Mouse (Mus musculus): Measurements from ENCODE around the gene Agxt. TPM values are rescaled to one million over a fixed set of nuclear protein-coding genes. Genes with fewer than 3 reads are reported as not detected.

Gene Agxt
- polyA plus RNA-seq, 2 experiments = 3.0 to 8.4 TPM

DNA sequence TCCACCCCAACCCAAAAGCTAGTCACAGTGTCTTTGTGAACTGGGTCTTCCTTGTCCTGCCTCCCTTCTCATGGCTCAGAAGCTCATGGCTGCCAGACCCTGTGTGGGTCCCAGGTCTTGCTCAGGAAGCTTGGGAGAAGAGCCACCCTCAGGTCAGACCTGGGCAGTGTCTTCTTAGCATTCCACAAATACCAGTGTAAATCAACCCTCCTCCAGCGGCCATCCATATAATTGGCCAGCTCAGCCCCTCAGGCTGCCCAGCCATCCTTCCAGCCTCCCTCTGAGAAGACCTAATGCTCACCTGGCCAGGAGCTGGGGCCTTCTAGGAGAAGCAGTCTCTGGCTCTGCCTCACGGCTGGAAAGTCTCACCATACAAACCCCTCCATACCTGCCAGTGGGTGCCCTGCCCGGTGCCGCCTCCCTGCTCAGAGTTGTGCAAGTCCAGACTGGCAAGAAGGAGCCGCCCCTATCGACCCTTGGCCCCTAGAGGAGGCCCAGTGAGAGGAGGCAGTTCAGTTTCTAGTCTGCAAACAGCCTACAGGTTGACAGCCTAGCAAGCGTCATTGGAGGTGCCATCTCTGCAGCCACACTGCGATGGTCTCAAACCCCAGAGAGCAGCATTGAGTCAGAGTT, 25.6 kb downstream of the Agxt start, which contains the start of gene 2310007B03Rik:
TSS of gene 2310007B03Rik (minus strand) at position 448 of the 633 bp plus-strand sequence.
- no peak for TF ChIP-seq EP300 (IDR thresholded peaks at IDR 0.05; ENCODE audit: low read depth)
- TF ChIP-seq CTCF (IDR thresholded peaks at IDR 0.05; ENCODE audit: low read depth) = no peak
- Histone ChIP-seq H3K36me3 (replicated peaks; ENCODE audit: control insufficient read depth, insufficient read depth, low read depth) (no peaks in the 10 kb centered on the region), H3K27me3 (ENCODE audit: control insufficient read depth, insufficient read depth, low read length) (no peaks in the 10 kb centered on the region), H3K4me3 (ENCODE audit: insufficient read depth in 1 of 2, low read depth in 2 of 2, low read length in 2 of 2) (no peak within 1 kb of the TSS), H3K4me1 (replicated peaks; ENCODE audit: control insufficient read depth in 2 of 2, insufficient read depth in 2 of 2, low read length in 1 of 2) (no peaks in the 10 kb centered on the region), H3K27ac (no peak within 1 kb of the TSS), H3K4me2 (ENCODE audit: low read depth) (no peak within 1 kb of the TSS), H3K9me3 (ENCODE audit: control insufficient read depth, low read length) (no peaks in the 10 kb centered on the region), H3K9ac (replicated peaks) (no peak within 1 kb of the TSS)
- DNase-seq (ENCODE audit: low read depth in 3 of 3, low spot score in 3 of 3) = no peak
- no peak for ATAC-seq (ENCODE audit: insufficient read depth)
- WGBS (ENCODE audit: insufficient replicate concordance) = 56% methylated on average over 8 of the region's 8 CpGs

DNA sequence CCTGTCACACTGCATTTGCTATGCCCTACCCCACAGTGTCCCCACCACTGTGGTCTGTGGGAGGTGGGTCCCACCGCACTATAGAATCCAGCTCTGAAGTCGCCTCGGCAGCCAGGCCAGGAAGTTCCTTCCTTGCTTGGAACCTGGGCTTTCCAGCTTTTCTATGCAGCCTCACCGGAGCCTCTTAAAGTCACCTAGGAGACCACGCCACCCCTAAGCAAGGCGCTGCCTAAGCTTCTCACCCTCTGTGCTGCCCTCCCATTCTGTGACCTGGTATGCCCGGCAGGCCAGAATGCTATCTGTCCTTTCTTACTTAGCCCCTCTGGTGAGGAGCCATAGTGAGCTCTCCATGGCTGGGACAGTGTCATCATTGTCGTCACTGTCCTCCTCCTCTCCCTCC, 26.3 kb downstream of the Agxt start:
- DNase-seq (ENCODE audit: low read depth in 3 of 3, low spot score in 3 of 3) (no peak), ATAC-seq (ENCODE audit: insufficient read depth) (no peak)
- H3K9me3 ChIP-seq (ENCODE audit: control insufficient read depth, low read length) = no peaks in the 10 kb centered on the region
- 59% methylated on average over 8 of the region's 8 CpGs for WGBS (ENCODE audit: insufficient replicate concordance)
- TF ChIP-seq EP300 (IDR thresholded peaks at IDR 0.05; ENCODE audit: low read depth) = no peak
- no peak for TF ChIP-seq CTCF (IDR thresholded peaks at IDR 0.05; ENCODE audit: low read depth)
- no peak overlapping the region for H3K9ac ChIP-seq (replicated peaks)
- no peak overlapping the region for H3K27ac ChIP-seq
- no peak overlapping the region for H3K4me2 ChIP-seq (ENCODE audit: low read depth)
- H3K36me3 ChIP-seq (replicated peaks; ENCODE audit: control insufficient read depth, insufficient read depth, low read depth) = no peaks in the 10 kb centered on the region
- no peak overlapping the region for H3K4me3 ChIP-seq (ENCODE audit: insufficient read depth in 1 of 2, low read depth in 2 of 2, low read length in 2 of 2)
- H3K4me1 ChIP-seq (replicated peaks; ENCODE audit: control insufficient read depth in 2 of 2, insufficient read depth in 2 of 2, low read length in 1 of 2) = no peaks in the 10 kb centered on the region
- no peaks in the 10 kb centered on the region for H3K27me3 ChIP-seq (ENCODE audit: control insufficient read depth, insufficient read depth, low read length)

DNA sequence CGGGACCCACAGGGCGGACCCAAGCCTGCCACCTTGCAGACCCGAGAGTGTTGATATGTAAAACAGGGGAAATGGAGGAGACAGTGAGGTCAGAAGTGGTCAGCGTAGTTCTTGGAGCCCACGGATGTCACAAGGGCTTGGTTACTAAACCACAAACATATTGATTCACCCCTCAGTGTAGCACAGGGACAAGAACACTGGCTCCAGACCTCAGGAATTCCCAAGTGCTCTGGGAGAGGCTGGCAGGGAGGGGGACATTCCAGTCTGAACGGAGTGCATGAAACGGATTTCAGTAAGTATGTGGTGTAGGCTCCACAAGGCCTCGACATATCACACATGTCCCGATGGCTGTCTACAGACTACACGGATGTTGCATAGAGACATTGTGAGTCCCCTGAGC, 26.9 kb downstream of the Agxt start:
- 51% methylated on average over 10 of the region's 10 CpGs for WGBS (ENCODE audit: insufficient replicate concordance)
- Histone ChIP-seq H3K4me2 (ENCODE audit: low read depth) (no peak overlapping the region), H3K27me3 (ENCODE audit: control insufficient read depth, insufficient read depth, low read length) (no peaks in the 10 kb centered on the region), H3K4me3 (ENCODE audit: insufficient read depth in 1 of 2, low read depth in 2 of 2, low read length in 2 of 2) (no peak overlapping the region), H3K9me3 (ENCODE audit: control insufficient read depth, low read length) (no peaks in the 10 kb centered on the region), H3K9ac (replicated peaks) (no peak overlapping the region), H3K4me1 (replicated peaks; ENCODE audit: control insufficient read depth in 2 of 2, insufficient read depth in 2 of 2, low read length in 1 of 2) (no peaks in the 10 kb centered on the region), H3K27ac (no peak overlapping the region), H3K36me3 (replicated peaks; ENCODE audit: control insufficient read depth, insufficient read depth, low read depth) (no peaks in the 10 kb centered on the region)
- DNase-seq (ENCODE audit: low read depth in 3 of 3, low spot score in 3 of 3) = no peak
- TF ChIP-seq EP300 (IDR thresholded peaks at IDR 0.05; ENCODE audit: low read depth) (no peak), CTCF (IDR thresholded peaks at IDR 0.05; ENCODE audit: low read depth) (no peak)
- no peak for ATAC-seq (ENCODE audit: insufficient read depth)

DNA sequence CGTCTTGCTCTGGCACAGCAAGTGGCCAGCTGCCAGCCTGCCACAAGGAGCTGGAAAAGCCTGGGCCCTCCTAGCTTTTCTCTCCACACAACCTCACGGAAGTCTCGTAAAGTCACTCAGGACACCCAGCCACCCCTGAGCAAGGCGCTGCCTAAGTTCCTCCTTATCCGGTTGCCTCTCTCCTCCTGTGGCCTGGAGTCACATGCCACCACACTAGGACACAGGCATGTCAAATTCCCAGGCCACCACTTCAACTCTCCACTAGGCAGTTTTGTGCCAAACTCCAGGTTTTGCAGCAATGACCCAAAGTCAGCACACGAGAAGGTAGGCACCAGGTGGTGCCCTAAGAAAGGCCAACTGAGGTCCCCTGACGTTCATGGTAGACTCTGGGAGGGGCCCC, 27.5 kb downstream of the Agxt start:
- Histone ChIP-seq H3K9me3 (ENCODE audit: control insufficient read depth, low read length) (no peaks in the 10 kb centered on the region), H3K9ac (replicated peaks) (no peak overlapping the region), H3K27ac (no peak overlapping the region), H3K4me1 (replicated peaks; ENCODE audit: control insufficient read depth in 2 of 2, insufficient read depth in 2 of 2, low read length in 1 of 2) (no peaks in the 10 kb centered on the region), H3K36me3 (replicated peaks; ENCODE audit: control insufficient read depth, insufficient read depth, low read depth) (no peaks in the 10 kb centered on the region), H3K4me3 (ENCODE audit: insufficient read depth in 1 of 2, low read depth in 2 of 2, low read length in 2 of 2) (no peak overlapping the region), H3K4me2 (ENCODE audit: low read depth) (no peak overlapping the region), H3K27me3 (ENCODE audit: control insufficient read depth, insufficient read depth, low read length) (no peaks in the 10 kb centered on the region)
- 58% methylated on average over 7 of the region's 7 CpGs for WGBS (ENCODE audit: insufficient replicate concordance)
- TF ChIP-seq CTCF (IDR thresholded peaks at IDR 0.05; ENCODE audit: low read depth) = no peak
- TF ChIP-seq EP300 (IDR thresholded peaks at IDR 0.05; ENCODE audit: low read depth) = no peak
- ATAC-seq (ENCODE audit: insufficient read depth) (no peak), DNase-seq (ENCODE audit: low read depth in 3 of 3, low spot score in 3 of 3) (no peak)

DNA sequence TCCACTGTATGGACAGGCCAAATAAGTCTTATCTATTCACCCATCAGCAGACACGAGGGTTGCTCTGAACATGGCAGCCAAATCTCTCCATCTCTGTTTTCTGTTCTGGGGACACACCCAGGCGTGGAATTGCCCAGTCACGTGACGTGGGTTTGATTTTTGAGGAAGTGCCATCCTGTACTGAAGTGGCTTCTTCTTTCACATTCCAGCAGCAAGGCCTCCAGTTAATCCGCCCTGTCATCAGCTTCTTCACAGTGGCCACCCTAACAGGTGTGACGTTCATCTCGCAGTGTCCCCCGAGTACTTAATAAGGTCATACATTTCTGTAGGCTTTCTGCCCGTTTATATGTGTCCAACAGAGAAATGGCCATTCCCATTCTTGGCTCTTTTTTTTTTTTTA, 30.4 kb downstream of the Agxt start:
- Histone ChIP-seq H3K9ac (replicated peaks) (no peak overlapping the region), H3K27me3 (ENCODE audit: control insufficient read depth, insufficient read depth, low read length) (no peaks in the 10 kb centered on the region), H3K4me3 (ENCODE audit: insufficient read depth in 1 of 2, low read depth in 2 of 2, low read length in 2 of 2) (no peak overlapping the region), H3K27ac (no peak overlapping the region), H3K9me3 (ENCODE audit: control insufficient read depth, low read length) (no peaks in the 10 kb centered on the region), H3K4me1 (replicated peaks; ENCODE audit: control insufficient read depth in 2 of 2, insufficient read depth in 2 of 2, low read length in 1 of 2) (no peaks in the 10 kb centered on the region), H3K36me3 (replicated peaks; ENCODE audit: control insufficient read depth, insufficient read depth, low read depth) (no peaks in the 10 kb centered on the region), H3K4me2 (ENCODE audit: low read depth) (no peak overlapping the region)
- TF ChIP-seq EP300 (IDR thresholded peaks at IDR 0.05; ENCODE audit: low read depth) = no peak
- TF ChIP-seq CTCF (IDR thresholded peaks at IDR 0.05; ENCODE audit: low read depth) = no peak
- WGBS (ENCODE audit: insufficient replicate concordance) = 50% methylated on average over 9 of the region's 9 CpGs
- ATAC-seq (ENCODE audit: insufficient read depth) (no peak), DNase-seq (ENCODE audit: low read depth in 3 of 3, low spot score in 3 of 3) (no peak)
